Mouse (Mus musculus) midbrain, embryonic 11.5 days (tissue): ENCODE data around the gene Syt8. TPM values are rescaled to one million over a fixed set of nuclear protein-coding genes. Genes with fewer than 3 reads are reported as not detected.
"Not testable (repeated sequence)": the region's sequence is repeated elsewhere in the genome, so short reads cannot be mapped to it uniquely, and the experiment has no call there.

Experiments
- ATAC-seq: fragments of 200-750 bp; cut with Nextera tagmentation; 2 replicates; pipeline ENCODE4 v1.8.0; 2017; ENCODE audit warnings: moderate TSS enrichment, moderate library complexity; ENCODE audit not compliant: low FRiP score
- DNase-seq: peaks from one replicate; pipeline ENCODE4 v3.0.0; 2015; ENCODE audit warnings: low spot score; ENCODE audit errors: missing footprints
- H3K27ac ChIP-seq: fragments of 300-500 bp; sonication (generic); 2 replicates; pipeline ENCODE4 v1.5.1; 2014; ENCODE audit warnings: low read depth, low read length
- H3K27me3 ChIP-seq: fragments of 300-500 bp; sonication (generic); 2 replicates; pipeline ENCODE4 v1.6.1; 2014; ENCODE audit warnings: mild to moderate bottlenecking, low read length, moderate library complexity, mixed read lengths; ENCODE audit not compliant: control insufficient read depth, insufficient read depth
- H3K36me3 ChIP-seq: fragments of 300-500 bp; sonication (generic); 2 replicates; pipeline ENCODE4 v1.6.1; 2014; ENCODE audit warnings: mild to moderate bottlenecking, low read length, moderate library complexity, mixed read lengths; ENCODE audit not compliant: control insufficient read depth, insufficient read depth
- H3K4me1 ChIP-seq: fragments of 300-500 bp; sonication (generic); 2 replicates; pipeline ENCODE4 v1.6.1; 2014; ENCODE audit warnings: low read length; ENCODE audit not compliant: control insufficient read depth, insufficient read depth
- H3K4me2 ChIP-seq: fragments of 300-500 bp; sonication (generic); 2 replicates; pipeline ENCODE4 v1.6.1; 2014; ENCODE audit warnings: mild to moderate bottlenecking, moderate library complexity
- H3K4me3 ChIP-seq: fragments of 300-500 bp; sonication (generic); 2 replicates; pipeline ENCODE4 v1.5.1; 2014; ENCODE audit warnings: low read depth, low read length
- H3K9ac ChIP-seq: fragments of 300-500 bp; sonication (generic); 2 replicates; pipeline ENCODE4 v1.6.1; 2014; ENCODE audit warnings: low read length
- H3K9me3 ChIP-seq: fragments of 300-500 bp; sonication (generic); 2 replicates; pipeline ENCODE4 v1.6.1; 2016; ENCODE audit warnings: low read length; ENCODE audit not compliant: control insufficient read depth
- WGBS: fragments of 180-500 bp; shearing (Covaris S2); extraction: QIAGEN DNeasy Blood & Tissue Kit; methylation state at CpG from one replicate; pipeline ENCODE4 v1.1.7; 2014; 5-methylcytosine and 5-hydroxymethylcytosine counted together
- polyA plus RNA-seq: library from polyadenylated mRNA; unstranded; fragments of >200 nt; fragmentation: Nextera tagmentation; extraction: Ambion mirVana; gene quantifications from 2 replicates; pipeline ENCODE4 v1.2.1, GENCODE M21; 2014

The Syt8 gene
- polyA plus RNA-seq, 1 experiment from 2014 or later, result not detected

GRCm38 (mm10) chr7:142403591-142403990, 31.1 kb upstream of the Syt8 start:
- H3K36me3 ChIP-seq, result no peaks in the 10 kb centered on the region
- H3K4me3 ChIP-seq, result no peak overlapping the region
- no peak overlapping the region for H3K4me2 ChIP-seq
- no peaks in the 10 kb centered on the region; the same call in 1 of the 2 replicates for H3K9me3 ChIP-seq
- H3K27me3 ChIP-seq, result no peaks in the 10 kb centered on the region
- no peak for DNase-seq
- no peak for ATAC-seq
- H3K27ac ChIP-seq, result no peak overlapping the region
- no peaks in the 10 kb centered on the region for H3K4me1 ChIP-seq
- 72% methylated on average over 4 of the region's 4 CpGs for WGBS
- no peak overlapping the region for H3K9ac ChIP-seq

GRCm38 (mm10) chr7:142405134-142405533, 29.5 kb upstream of the Syt8 start:
- not testable (repeated sequence) for H3K4me3 ChIP-seq, H3K27me3 ChIP-seq, H3K27ac ChIP-seq, H3K9me3 ChIP-seq, H3K4me2 ChIP-seq, H3K4me1 ChIP-seq, H3K36me3 ChIP-seq, ATAC-seq, DNase-seq, H3K9ac ChIP-seq
- WGBS, result 91% methylated on average over 5 of the region's 5 CpGs

- Histone ChIP-seq H3K4me1 (no peaks in the 10 kb centered on the region), H3K27me3 (no peaks in the 10 kb centered on the region), H3K4me3 (no peak overlapping the region), H3K4me2 (no peak overlapping the region), H3K9me3 (no peaks in the 10 kb centered on the region; the same call in 1 of the 2 replicates), H3K9ac (no peak overlapping the region), H3K36me3 (no peaks in the 10 kb centered on the region), H3K27ac (no peak overlapping the region)
- WGBS, result 70% methylated on average over 4 of the region's 4 CpGs
- DNase-seq, result no peak
- no peak for ATAC-seq
Observed at GRCm38 (mm10) chr7:142407935-142408334, 26.7 kb upstream of the Syt8 start.

DNA sequence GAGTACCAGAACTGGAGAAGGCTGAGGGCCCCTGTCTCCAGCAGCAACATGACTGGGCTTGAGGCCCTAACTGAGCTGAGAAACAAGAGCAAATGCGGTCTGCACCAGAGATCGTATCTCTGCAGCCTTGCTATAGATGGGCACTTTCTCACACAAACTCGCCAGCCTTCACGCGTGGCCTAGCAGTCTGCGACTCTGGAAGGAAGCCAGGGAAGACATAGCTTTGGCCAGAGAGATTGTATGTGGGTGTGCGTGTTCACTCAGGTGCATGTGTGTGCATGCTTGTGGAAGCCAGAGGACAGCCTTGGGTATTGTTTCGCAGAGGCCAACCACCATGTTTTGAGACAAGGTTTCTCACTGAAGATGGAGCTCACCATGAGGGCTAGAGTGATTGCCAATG, 26.0 kb upstream of the Syt8 start:
- H3K9ac ChIP-seq, result no peak overlapping the region
- no peaks in the 10 kb centered on the region for H3K4me1 ChIP-seq
- WGBS, result 97% methylated on average over 8 of the region's 8 CpGs
- H3K36me3 ChIP-seq, result no peaks in the 10 kb centered on the region
- H3K27ac ChIP-seq, result no peak overlapping the region
- ATAC-seq (no peak), DNase-seq (no peak)
- no peak overlapping the region for H3K4me2 ChIP-seq
- H3K4me3 ChIP-seq, result no peak overlapping the region
- H3K9me3 ChIP-seq, result no peaks in the 10 kb centered on the region; the same call in 1 of the 2 replicates
- H3K27me3 ChIP-seq, result no peaks in the 10 kb centered on the region

DNA sequence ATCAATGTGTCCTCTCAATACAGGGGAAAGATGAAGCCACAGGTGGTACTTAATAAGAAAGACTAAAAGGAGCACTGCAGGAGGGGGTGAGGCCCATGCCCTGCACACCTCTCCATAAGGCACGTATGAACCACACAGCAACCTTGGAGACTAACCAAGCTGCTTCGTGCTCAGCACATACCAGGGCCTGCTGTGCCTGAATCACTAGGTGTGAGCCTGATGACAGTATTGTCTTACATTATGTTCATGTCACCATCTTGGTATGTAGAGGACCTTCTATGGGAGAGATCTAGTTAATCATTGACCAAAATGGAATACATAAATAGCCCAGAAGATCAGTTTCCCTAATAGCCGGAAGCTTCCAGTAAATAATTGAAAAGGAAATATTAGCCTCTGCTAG, 25.0 kb upstream of the Syt8 start:
- no peaks in the 10 kb centered on the region; the same call in 1 of the 2 replicates for H3K9me3 ChIP-seq
- DNase-seq (no peak), ATAC-seq (no peak)
- no peak overlapping the region for H3K9ac ChIP-seq
- H3K27ac ChIP-seq, result no peak overlapping the region
- no peaks in the 10 kb centered on the region for H3K36me3 ChIP-seq
- no peak overlapping the region for H3K4me2 ChIP-seq
- 88% methylated on average over 3 of the region's 3 CpGs for WGBS
- H3K4me3 ChIP-seq, result no peak overlapping the region
- no peaks in the 10 kb centered on the region for H3K27me3 ChIP-seq
- H3K4me1 ChIP-seq, result no peaks in the 10 kb centered on the region

DNA sequence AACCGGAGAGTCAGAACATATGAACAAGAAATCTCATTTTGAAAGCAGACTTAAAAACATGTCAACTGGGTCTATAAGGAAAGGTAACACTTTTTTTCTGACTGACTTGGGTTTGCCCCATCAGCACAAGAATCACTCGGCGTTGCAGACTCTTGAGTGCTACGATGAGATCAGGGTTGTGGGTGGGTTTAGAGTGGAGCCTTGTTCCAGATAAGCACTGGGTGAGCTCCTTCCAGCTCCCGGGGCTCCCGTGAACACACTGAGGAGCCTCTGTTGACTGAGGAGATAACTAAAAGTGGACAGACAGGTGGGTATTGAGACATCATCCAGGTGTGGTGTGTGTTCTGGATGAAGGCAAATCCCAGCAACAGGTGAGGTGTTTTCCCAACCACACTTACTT, 21.4 kb upstream of the Syt8 start:
- WGBS, result 96% methylated on average over 6 of the region's 6 CpGs
- no peaks in the 10 kb centered on the region for H3K27me3 ChIP-seq
- DNase-seq (no peak), ATAC-seq (no peak)
- no peaks in the 10 kb centered on the region for H3K36me3 ChIP-seq
- H3K9me3 ChIP-seq, result no peaks in the 10 kb centered on the region; the same call in 1 of the 2 replicates
- H3K4me2 ChIP-seq, result no peak overlapping the region
- H3K27ac ChIP-seq, result no peak overlapping the region
- no peaks in the 10 kb centered on the region for H3K4me1 ChIP-seq
- H3K4me3 ChIP-seq, result no peak overlapping the region
- H3K9ac ChIP-seq, result no peak overlapping the region

DNA sequence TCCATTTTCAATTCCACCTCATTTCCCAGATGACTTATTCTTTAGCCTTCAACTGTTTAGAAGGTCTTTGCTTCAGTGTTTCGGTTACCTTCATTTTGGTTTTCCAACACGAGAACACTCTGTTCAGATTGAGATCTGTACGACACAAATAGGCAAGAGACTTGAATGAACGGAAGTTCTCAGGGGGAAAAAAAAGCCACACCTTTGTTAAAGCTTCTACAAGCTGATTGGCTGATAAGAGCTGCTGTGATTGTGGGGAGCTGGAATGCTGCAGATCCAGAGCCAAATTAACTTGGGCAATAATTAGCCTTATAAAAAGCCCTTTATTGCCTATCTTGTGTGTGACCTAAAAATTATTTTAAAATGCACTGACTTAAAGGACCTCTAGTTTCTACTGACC, 19.3 kb upstream of the Syt8 start:
- Histone ChIP-seq H3K27me3 (no peaks in the 10 kb centered on the region), H3K4me1 (no peaks in the 10 kb centered on the region), H3K36me3 (no peaks in the 10 kb centered on the region), H3K27ac (no peak overlapping the region), H3K4me3 (no peak overlapping the region), H3K9ac (no peak overlapping the region), H3K4me2 (no peak overlapping the region), H3K9me3 (no peaks in the 10 kb centered on the region; the same call in 1 of the 2 replicates)
- no peak for DNase-seq
- WGBS, result 78% methylated on average over 4 of the region's 4 CpGs
- ATAC-seq, result no peak

DNA sequence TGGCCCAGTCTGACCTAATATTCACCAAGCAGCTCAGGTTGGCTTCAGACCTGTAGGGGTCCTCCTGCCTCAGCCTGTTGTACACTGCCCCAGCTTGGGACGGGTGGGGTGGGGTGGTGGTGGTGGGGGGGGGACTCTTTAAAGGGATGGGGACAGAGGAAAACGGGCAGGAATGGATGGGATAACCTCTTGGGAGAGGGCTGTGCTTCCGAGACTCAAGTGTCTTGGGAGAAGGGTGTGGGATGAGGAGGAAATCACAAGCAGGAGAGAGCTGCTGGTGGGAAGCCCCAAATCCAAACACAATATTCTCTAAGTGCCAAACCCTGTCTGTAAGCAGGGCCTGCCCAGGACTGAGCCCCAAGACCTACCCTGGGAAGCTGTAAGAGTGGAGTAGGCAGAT, 18.4 kb upstream of the Syt8 start:
- Histone ChIP-seq H3K9me3 (no peaks in the 10 kb centered on the region; the same call in 1 of the 2 replicates), H3K9ac (no peak overlapping the region), H3K27me3 (no peaks in the 10 kb centered on the region), H3K4me3 (no peak overlapping the region), H3K27ac (no peak overlapping the region), H3K4me1 (no peaks in the 10 kb centered on the region), H3K36me3 (no peaks in the 10 kb centered on the region), H3K4me2 (no peak overlapping the region)
- 72% methylated on average over 3 of the region's 3 CpGs for WGBS
- ATAC-seq, result no peak
- no peak for DNase-seq

- H3K9ac ChIP-seq, result no peak overlapping the region
- no peaks in the 10 kb centered on the region; the same call in 1 of the 2 replicates for H3K9me3 ChIP-seq
- no peaks in the 10 kb centered on the region for H3K36me3 ChIP-seq
- no peak overlapping the region for H3K4me3 ChIP-seq
- 92% methylated on average over 2 of the region's 2 CpGs for WGBS
- H3K4me2 ChIP-seq, result no peak overlapping the region
- ATAC-seq (no peak), DNase-seq (no peak)
- no peaks in the 10 kb centered on the region for H3K27me3 ChIP-seq
- H3K27ac ChIP-seq, result no peak overlapping the region
- H3K4me1 ChIP-seq, result no peaks in the 10 kb centered on the region
Observed at GRCm38 (mm10) chr7:142418027-142418426, 16.6 kb upstream of the Syt8 start.

DNA sequence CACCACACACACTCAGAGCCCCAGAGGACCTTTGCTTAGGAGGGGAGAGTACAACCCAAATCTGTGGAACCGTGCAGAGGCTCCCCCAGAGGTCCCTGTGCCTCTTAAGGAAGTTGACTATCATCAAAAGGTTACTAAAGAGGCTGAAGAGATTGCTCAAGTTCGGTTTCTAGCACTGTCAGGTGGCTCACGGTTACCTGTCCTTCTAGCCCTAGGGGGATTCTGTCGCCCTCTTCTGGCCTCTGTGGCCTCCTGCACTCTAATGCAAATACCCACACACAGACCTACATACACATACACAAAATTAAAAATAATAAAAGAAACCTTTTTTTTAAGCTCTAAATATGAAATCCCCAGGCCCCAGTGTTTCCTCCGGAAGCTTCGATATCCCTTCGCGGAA, 16.0 kb upstream of the Syt8 start:
- Histone ChIP-seq H3K27ac (no peak overlapping the region), H3K9me3 (no peaks in the 10 kb centered on the region; the same call in 1 of the 2 replicates), H3K4me3 (no peak overlapping the region), H3K4me1 (no peaks in the 10 kb centered on the region), H3K4me2 (no peak overlapping the region), H3K36me3 (no peaks in the 10 kb centered on the region), H3K27me3 (no peaks in the 10 kb centered on the region), H3K9ac (no peak overlapping the region)
- WGBS, result 89% methylated on average over 8 of the region's 8 CpGs
- ATAC-seq (no peak), DNase-seq (no peak)
